In genomic region chr8:63262516-63262915, GRCm38 (mm10) we compare ENCODE assay signal across 17 mouse cellular contexts.
A peak's percentile ranks its signal among the peaks of the same experiment; 100 is the strongest.
DNase-seq lines count a peak whose midpoint lies in the region; ATAC-seq lines count a peak whose summit lies in the region.
"Had no signal": no experiment of that assay in that cellular context is flagged by ENCODE, and none has a peak within 500 bp of the region (broad histone marks: within the 10 kb centered on the region; RNA-seq: fewer than 3 reads in every experiment).

No protein-coding gene starts in this region.

- WGBS in hindbrain, embryonic 14.5 days, result 70% methylated on average over 4 of the region's 4 CpGs
- WGBS in hindbrain, embryonic 13.5 days, result 72% methylated on average over 4 of the region's 4 CpGs
- 88% methylated on average over 4 of the region's 4 CpGs for WGBS in limb, embryonic 10.5 days

- no peaks in the 10 kb centered on the region for H3K36me3 ChIP-seq in hindbrain, embryonic 14.5 days (replicated peaks; ENCODE audit: control insufficient read depth, insufficient read depth)
- no peaks in the 10 kb centered on the region for H3K36me3 ChIP-seq in hindbrain, embryonic 13.5 days
- H3K36me3 ChIP-seq in limb, embryonic 10.5 days, result no peaks in the 10 kb centered on the region
- H3K36me3 ChIP-seq: forebrain, embryonic 10.5 days; limb, embryonic 15.5 days had no signal

- H3K9ac ChIP-seq in hindbrain, embryonic 14.5 days, result no peak overlapping the region
- no peak overlapping the region for H3K9ac ChIP-seq in hindbrain, embryonic 13.5 days
- H3K9ac ChIP-seq: limb, embryonic 15.5 days; liver, postnatal 0 days had no signal

- no peak for ATAC-seq in hindbrain, embryonic 14.5 days (ENCODE audit: low FRiP score)
- no peak for ATAC-seq in hindbrain, embryonic 13.5 days (ENCODE audit: low FRiP score)
- ATAC-seq: liver, postnatal 0 days had no signal

- no peaks in the 10 kb centered on the region for H3K9me3 ChIP-seq in hindbrain, embryonic 14.5 days (ENCODE audit: control insufficient read depth, low read length)
- H3K9me3 ChIP-seq in hindbrain, embryonic 13.5 days, result no peaks in the 10 kb centered on the region
- H3K9me3 ChIP-seq in limb, embryonic 10.5 days (replicated peaks), result no peaks in the 10 kb centered on the region
- H3K9me3 ChIP-seq: forebrain, embryonic 10.5 days; limb, embryonic 15.5 days had no signal

- intact Hi-C loops in heart, postnatal 14 days (cut with DNase I), result no loop called here

- H3K4me1 ChIP-seq in hindbrain, embryonic 14.5 days (replicated peaks; ENCODE audit: control insufficient read depth, insufficient read depth, low read length), result no peaks in the 10 kb centered on the region
- no peaks in the 10 kb centered on the region for H3K4me1 ChIP-seq in hindbrain, embryonic 13.5 days (replicated peaks)
- H3K4me1 ChIP-seq in limb, embryonic 10.5 days, result no peaks in the 10 kb centered on the region
- H3K4me1 ChIP-seq: forebrain, embryonic 10.5 days; limb, embryonic 15.5 days had no signal

- no peaks in the 10 kb centered on the region for H3K27me3 ChIP-seq in hindbrain, embryonic 14.5 days (ENCODE audit: control insufficient read depth, insufficient read depth, low read length)
- no peaks in the 10 kb centered on the region for H3K27me3 ChIP-seq in hindbrain, embryonic 13.5 days
- H3K27me3 ChIP-seq in limb, embryonic 10.5 days (ENCODE audit: low read depth, poor library complexity, severe bottlenecking), result no peaks in the 10 kb centered on the region
- H3K27me3 ChIP-seq: limb, embryonic 15.5 days had no signal

- no peak overlapping the region for H3K4me3 ChIP-seq in hindbrain, embryonic 14.5 days (replicated peaks; ENCODE audit: low read length)
- H3K4me3 ChIP-seq in hindbrain, embryonic 13.5 days, result no peak overlapping the region
- no peak overlapping the region for H3K4me3 ChIP-seq in limb, embryonic 10.5 days
- H3K4me3 ChIP-seq: forebrain, embryonic 10.5 days; limb, embryonic 15.5 days had no signal

- no peak overlapping the region for H3K4me2 ChIP-seq in hindbrain, embryonic 14.5 days (replicated peaks)
- H3K4me2 ChIP-seq in hindbrain, embryonic 13.5 days, result no peak overlapping the region
- H3K4me2 ChIP-seq: limb, embryonic 15.5 days had no signal

- DNase-seq in hindbrain, embryonic 14.5 days (ENCODE audit: low spot score), result no peak
- DNase-seq in Muller cell, postnatal 12 days (ENCODE audit: inconsistent ontology term), result peak; percentile 46
- DNase-seq in heart, adult 9 months (ENCODE audit: low spot score in 2 of 2), result peak; percentile 1 to 3
- DNase-seq in heart, postnatal 14 days, result peak; percentile 8 to 13
- no peak for DNase-seq in limb, embryonic 10.5 days (ENCODE audit: low spot score)
- DNase-seq in B cell, adult 2 months, result no peak
- no peak for DNase-seq in layer of hippocampus, adult 8-10 months (ENCODE audit: low spot score in 2 of 2)
- DNase-seq: adrenal gland, postnatal 36 days; cerebellum, adult 9-11 months; gastrocnemius, postnatal 10 days; kidney, adult 8-10 months; kidney, postnatal 25 days; liver, postnatal 0 days; thymus, postnatal 36 days had no signal

- 0 out of 2 replicates have a peak overlapping the region, but pooled peaks have one; percentile 11 for H3K27ac ChIP-seq in hindbrain, embryonic 14.5 days
- H3K27ac ChIP-seq in hindbrain, embryonic 13.5 days, result no peak overlapping the region
- no peak overlapping the region for H3K27ac ChIP-seq in limb, embryonic 10.5 days
- H3K27ac ChIP-seq: forebrain, embryonic 10.5 days; limb, embryonic 15.5 days had no signal

Comparison
In these comparisons a context has a peak if more than half of its experiments do, and no peak if none do; other contexts are left out.
1. DNase-seq: peak in Muller cell, postnatal 12 days (single experiment), heart, adult 9 months (2 of 2) and heart, postnatal 14 days (2 of 2); none in hindbrain, embryonic 14.5 days (single experiment), limb, embryonic 10.5 days (single experiment), B cell, adult 2 months (0 of 2) and layer of hippocampus, adult 8-10 months (0 of 2).